Mouse (Mus musculus) forebrain, embryonic 15.5 days (tissue): ENCODE results near the gene N4bp3. TPM values are rescaled to one million over a fixed set of nuclear protein-coding genes. Genes with fewer than 3 reads are reported as not detected.
A peak's percentile ranks its signal among the peaks of the same experiment; 100 is the strongest.

Experiments
- ATAC-seq: fragments of 200-750 bp; cut with Nextera tagmentation; replicated peaks from 2 replicates; pipeline ENCODE4 v1.8.0; 2017; ENCODE audit warnings: mild to moderate bottlenecking, moderate TSS enrichment, moderate library complexity
- H3K27ac ChIP-seq: fragments of 300-500 bp; sonication (generic); replicated peaks from 2 replicates; pipeline ENCODE4 v1.5.1; 2015; ENCODE audit warnings: mild to moderate bottlenecking, inconsistent platforms
- H3K27me3 ChIP-seq: fragments of 300-500 bp; sonication (generic); 2 replicates; pipeline ENCODE4 v1.6.1; 2015; ENCODE audit warnings: inconsistent platforms
- H3K36me3 ChIP-seq: fragments of 300-500 bp; sonication (generic); 2 replicates; pipeline ENCODE4 v1.6.1; 2015; ENCODE audit warnings: mild to moderate bottlenecking, inconsistent platforms
- H3K4me1 ChIP-seq: fragments of 300-500 bp; sonication (generic); 2 replicates; pipeline ENCODE4 v1.6.1; 2015; ENCODE audit warnings: inconsistent platforms
- H3K4me2 ChIP-seq: fragments of 300-500 bp; sonication (generic); replicated peaks from 2 replicates; pipeline ENCODE4 v1.6.1; 2015; ENCODE audit warnings: mild to moderate bottlenecking, inconsistent platforms
- H3K4me3 ChIP-seq: fragments of 300-500 bp; sonication (generic); 2 replicates; pipeline ENCODE4 v1.5.1; 2015; ENCODE audit warnings: mild to moderate bottlenecking, inconsistent platforms
- H3K9ac ChIP-seq: fragments of 300-500 bp; sonication (generic); replicated peaks from 2 replicates; pipeline ENCODE4 v1.6.1; 2015; ENCODE audit warnings: mild to moderate bottlenecking, inconsistent platforms
- H3K9me3 ChIP-seq: fragments of 300-500 bp; sonication (generic); 2 replicates; pipeline ENCODE4 v1.6.1; 2016; ENCODE audit warnings: inconsistent platforms
- WGBS: fragments of 180-500 bp; shearing (Covaris S2); methylation state at CpG from one replicate; pipeline ENCODE4 v1.1.7; 2015; ENCODE audit warnings: mixed read lengths; 5-methylcytosine and 5-hydroxymethylcytosine counted together
- polyA plus RNA-seq: library from polyadenylated mRNA; unstranded; fragments of >200 nt; fragmentation: Nextera tagmentation; extraction: Ambion mirVana; gene quantifications from 2 replicates; pipeline ENCODE4 v1.2.1, GENCODE M21; 2015

The N4bp3 gene
- polyA plus RNA-seq, 1 experiment from 2014 or later: 10.8 TPM

DNA sequence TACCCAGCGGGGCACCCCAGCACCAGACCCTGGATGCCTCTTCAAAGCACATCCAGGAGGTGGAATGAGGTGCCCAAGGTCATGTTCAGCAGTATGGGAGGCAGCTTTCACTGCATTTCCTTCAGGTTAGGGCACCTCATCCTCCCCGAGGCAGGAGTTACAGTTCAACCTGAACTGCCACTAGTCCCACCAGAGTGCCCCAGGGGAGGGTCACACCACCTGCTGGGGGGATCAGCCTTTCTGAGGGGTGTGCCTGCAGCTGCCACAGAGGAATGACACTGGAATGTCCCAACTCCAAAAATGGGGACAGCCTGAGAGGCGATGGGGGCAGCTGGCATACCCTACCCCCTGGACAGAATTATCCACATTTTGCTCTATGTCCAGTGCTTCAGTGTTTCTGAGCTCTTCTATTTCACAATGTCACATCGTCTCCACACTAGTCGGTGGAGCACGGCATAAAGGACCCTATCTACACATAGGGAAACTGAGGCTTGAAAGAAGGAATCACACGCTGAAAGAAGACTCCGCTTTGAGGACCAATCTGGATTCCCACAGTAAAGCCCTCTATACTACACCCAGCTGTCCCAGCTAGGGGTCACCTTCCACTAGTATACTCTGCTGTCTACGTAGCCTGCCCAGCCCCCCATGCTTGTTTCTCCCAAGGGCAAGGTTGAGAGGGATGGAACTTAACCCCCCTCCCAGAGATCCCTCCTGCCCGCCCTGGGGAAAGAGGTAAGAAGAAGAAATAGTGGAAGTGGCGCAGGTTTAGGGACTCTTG, 1.3 kb downstream of the N4bp3 start:
- Histone ChIP-seq H3K4me2 (peak overlapping the region; percentile 96), H3K4me3 (peak overlapping the region; percentile 77), H3K36me3 (no peaks in the 10 kb centered on the region), H3K9me3 (no peaks in the 10 kb centered on the region), H3K27me3 (peaks cover 21% of the 10 kb centered on the region), H3K9ac (no peak overlapping the region), H3K27ac (0 out of 2 replicates have a peak overlapping the region, but pooled peaks have one; percentile 15), H3K4me1 (peaks cover 24% of the 10 kb centered on the region)
- no peak for ATAC-seq
- WGBS: 37% methylated on average over 11 of the region's 11 CpGs

DNA sequence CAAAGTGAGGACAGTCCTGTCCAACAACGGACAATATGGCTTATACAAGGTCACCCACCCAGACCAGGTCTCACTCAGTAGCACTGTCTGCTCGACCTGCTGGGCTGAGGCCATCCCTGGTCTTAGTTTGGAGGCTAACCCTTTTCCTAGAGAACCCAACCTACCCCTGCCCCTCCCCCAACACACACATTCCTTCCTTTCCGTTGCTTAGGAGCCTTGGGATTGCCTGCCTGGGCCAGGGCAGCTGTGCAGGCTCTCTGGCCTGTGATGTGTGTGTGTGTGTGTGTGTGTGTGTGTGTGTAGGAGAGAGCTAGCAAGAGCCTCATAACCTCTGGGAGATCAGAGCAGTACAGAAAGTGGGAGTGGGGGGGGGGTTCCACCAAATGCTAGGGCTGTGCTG, 2.1 kb downstream of the N4bp3 start:
- 16% methylated on average over 3 of the region's 3 CpGs for WGBS
- no peaks in the 10 kb centered on the region for H3K36me3 ChIP-seq
- H3K4me1 ChIP-seq: peaks cover 24% of the 10 kb centered on the region
- no peak for ATAC-seq
- no peak overlapping the region for H3K27ac ChIP-seq
- no peak overlapping the region for H3K4me3 ChIP-seq
- no peak overlapping the region for H3K4me2 ChIP-seq
- H3K9ac ChIP-seq: no peak overlapping the region
- H3K9me3 ChIP-seq: no peaks in the 10 kb centered on the region
- peaks cover 21% of the 10 kb centered on the region for H3K27me3 ChIP-seq

DNA sequence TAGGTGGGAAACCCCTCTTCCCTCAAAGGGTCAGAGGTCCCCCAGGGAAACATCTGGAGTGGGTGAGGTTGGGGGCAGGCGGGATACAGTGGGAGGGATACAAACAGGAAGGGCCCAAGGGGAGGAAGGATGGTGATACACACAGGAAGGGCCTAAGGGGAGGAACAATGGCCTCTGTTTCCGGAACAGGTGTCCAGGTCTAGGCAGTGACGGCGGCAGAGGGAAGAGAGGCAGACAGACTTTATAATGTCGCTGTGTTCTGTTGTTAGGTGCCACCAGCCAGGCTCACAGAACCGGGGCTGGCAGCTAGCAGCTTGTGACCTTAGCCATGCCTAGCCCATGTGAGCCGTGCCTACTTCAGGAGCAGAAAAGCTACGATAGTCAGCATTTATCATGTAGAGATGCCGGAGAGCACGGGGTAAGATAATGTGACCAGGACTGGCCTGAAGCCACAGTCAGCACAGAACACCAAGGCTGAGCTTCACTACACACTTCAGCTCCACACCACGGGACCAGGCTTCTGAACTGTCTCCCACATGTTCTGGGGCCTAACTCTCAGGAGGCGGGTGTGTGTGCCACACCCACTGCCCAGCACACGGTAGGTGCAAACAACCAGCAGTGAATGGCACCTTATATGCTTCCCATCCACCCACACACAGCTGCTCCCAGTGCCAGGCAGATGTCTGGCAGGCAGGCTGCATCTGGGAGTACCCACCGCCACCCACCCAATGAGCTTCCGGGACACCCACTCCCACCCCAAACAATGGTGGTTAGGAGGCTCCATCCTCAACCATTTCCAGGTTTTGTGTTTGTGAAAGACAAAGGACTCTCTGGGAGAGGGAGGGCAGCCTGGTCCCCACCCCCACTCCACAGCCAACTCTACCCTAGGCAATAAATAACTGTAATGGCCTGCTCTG, 3.6 kb downstream of the N4bp3 start:
- Histone ChIP-seq H3K27me3 (peaks cover 21% of the 10 kb centered on the region), H3K9me3 (no peaks in the 10 kb centered on the region), H3K27ac (peak overlapping the region; percentile 39; the same call in 1 of the 2 replicates), H3K4me3 (no peak overlapping the region), H3K36me3 (no peaks in the 10 kb centered on the region), H3K4me2 (no peak overlapping the region), H3K4me1 (peaks cover 24% of the 10 kb centered on the region), H3K9ac (no peak overlapping the region)
- WGBS: 82% methylated on average over 15 of the region's 15 CpGs
- ATAC-seq: no peak

DNA sequence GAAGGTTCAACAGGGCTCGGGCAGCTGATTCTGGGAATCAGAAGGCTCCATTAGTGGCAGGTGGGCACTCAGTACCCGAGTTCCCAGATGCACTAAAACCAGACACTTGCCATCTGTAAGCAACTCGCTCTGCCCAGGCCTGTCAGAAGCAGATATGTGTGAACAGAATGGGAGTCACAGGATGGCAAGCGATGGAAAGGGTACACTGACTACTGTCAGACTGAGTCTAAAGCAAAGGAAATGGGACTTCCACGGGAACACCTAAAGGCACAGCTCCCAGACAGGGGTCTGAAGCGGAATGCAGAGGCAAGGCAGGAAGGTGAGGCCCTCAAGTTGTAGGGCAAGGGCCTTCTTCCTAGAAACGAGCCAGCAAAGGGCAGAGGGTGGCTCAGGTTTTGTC, 4.4 kb downstream of the N4bp3 start:
- ATAC-seq: no peak

DNA sequence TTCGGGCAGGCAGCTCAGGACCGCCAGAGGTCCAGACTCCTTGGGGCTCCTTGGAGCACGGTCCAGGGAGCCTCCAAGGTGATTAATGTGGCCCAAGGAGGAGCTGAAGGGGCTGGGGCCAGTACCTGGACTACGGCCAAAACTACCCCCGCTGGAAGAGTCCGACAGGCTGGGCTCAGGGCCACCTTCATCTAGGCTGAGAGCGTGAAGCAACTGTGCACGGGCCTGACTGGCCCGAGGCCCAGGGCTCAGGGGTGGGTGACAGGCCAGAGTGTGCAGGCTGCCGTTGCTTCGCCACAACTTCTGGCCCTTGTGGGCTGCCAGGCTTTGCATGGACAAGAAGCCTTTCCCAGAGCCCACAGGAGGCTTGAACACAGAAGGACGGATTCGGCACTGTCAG, 5.3 kb downstream of the N4bp3 start:
- no peak overlapping the region for H3K9ac ChIP-seq
- no peak overlapping the region for H3K4me3 ChIP-seq
- peaks cover 14% of the 10 kb centered on the region for H3K4me1 ChIP-seq
- no peaks in the 10 kb centered on the region for H3K36me3 ChIP-seq
- ATAC-seq: no peak
- H3K27ac ChIP-seq: no peak overlapping the region
- peaks cover 14% of the 10 kb centered on the region; the same call in 1 of the 2 replicates for H3K27me3 ChIP-seq
- no peaks in the 10 kb centered on the region for H3K9me3 ChIP-seq
- no peak overlapping the region for H3K4me2 ChIP-seq
- WGBS: 77% methylated on average over 13 of the region's 13 CpGs

More for the DNA sequence above, 4.4 kb downstream of the N4bp3 start:
- Histone ChIP-seq H3K9me3 (no peaks in the 10 kb centered on the region), H3K9ac (no peak overlapping the region), H3K27me3 (peaks cover 20% of the 10 kb centered on the region), H3K4me3 (no peak overlapping the region), H3K27ac (no peak overlapping the region), H3K4me2 (no peak overlapping the region), H3K4me1 (peaks cover 24% of the 10 kb centered on the region), H3K36me3 (no peaks in the 10 kb centered on the region)
- 87% methylated on average over 7 of the region's 7 CpGs for WGBS

DNA sequence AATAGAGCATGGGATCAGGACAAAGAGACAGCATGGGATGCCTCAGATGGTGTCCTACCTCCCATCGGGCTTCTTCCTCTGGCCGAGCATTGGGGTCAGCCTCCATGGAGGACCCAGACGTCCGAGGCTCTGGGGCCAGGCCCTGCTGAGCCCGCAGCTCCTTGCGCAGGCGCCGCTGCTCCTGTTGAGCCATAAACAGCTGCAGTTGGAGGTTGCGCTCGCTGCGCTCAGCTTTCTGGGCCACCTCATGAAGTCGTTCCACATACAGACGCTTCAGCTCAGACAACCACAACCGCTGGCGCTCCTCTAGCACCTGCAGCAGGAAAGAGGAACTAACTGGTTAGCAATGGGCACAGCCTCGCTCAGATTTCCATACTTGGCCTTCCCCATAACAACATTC, 6.4 kb downstream of the N4bp3 start:
- 74% methylated on average over 16 of the region's 16 CpGs for WGBS
- Histone ChIP-seq H3K27ac (no peak overlapping the region), H3K9ac (no peak overlapping the region)

DNA sequence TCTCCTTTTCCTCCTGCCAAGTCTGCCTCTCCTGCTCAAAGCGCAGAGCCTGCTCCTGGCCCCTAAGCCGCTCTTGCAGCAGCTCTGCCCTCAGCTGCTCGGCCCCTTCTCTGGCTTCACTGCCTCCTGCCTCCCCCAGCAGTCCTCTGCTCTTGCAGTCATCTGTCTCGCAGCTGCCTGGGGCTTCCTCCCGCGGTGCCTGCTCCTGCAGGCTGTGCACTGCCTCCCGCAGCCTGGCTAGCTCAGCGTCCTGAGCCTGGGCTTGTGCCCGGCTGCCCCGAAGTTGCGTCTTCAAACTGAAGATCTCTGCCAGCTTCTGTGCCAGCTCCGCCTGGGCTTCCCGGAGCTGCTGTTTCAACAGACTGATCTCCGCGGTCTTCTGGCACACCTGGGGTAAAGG, 6.9 kb downstream of the N4bp3 start:
- no peak overlapping the region for H3K4me2 ChIP-seq
- no peak for ATAC-seq

More for the DNA sequence above, 6.4 kb downstream of the N4bp3 start:
- no peak overlapping the region for H3K4me3 ChIP-seq
- H3K36me3 ChIP-seq: no peaks in the 10 kb centered on the region
- peaks cover 5% of the 10 kb centered on the region; the same call in 1 of the 2 replicates for H3K27me3 ChIP-seq
- ATAC-seq: no peak
- no peak overlapping the region for H3K4me2 ChIP-seq
- no peaks in the 10 kb centered on the region for H3K9me3 ChIP-seq
- H3K4me1 ChIP-seq: peaks cover 9% of the 10 kb centered on the region; the same call in 1 of the 2 replicates

DNA sequence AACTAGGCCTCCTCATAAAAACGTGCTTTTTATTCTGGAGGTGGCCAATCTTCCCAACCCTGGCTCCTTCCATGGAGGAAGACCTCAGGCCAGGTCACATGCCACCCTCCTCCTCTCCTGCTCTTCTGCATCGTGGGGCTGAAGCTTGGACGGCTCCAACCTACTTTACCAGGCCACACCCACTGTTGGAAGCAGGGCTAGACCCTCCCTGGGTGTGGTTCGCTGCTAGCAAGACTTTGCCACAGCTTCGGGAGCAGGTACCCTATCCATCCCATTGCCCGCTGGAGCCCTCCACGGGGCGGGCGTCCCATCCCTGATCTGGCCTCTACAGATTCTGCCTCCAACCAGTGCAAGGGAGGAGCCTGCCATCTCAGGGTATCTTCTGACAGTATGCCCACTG, 7.4 kb downstream of the N4bp3 start:
- Histone ChIP-seq H3K9me3 (no peaks in the 10 kb centered on the region), H3K4me1 (no peaks in the 10 kb centered on the region), H3K4me3 (no peak overlapping the region), H3K27me3 (no peaks in the 10 kb centered on the region), H3K27ac (no peak overlapping the region), H3K9ac (no peak overlapping the region), H3K36me3 (no peaks in the 10 kb centered on the region), H3K4me2 (no peak overlapping the region)
- 78% methylated on average over 9 of the region's 9 CpGs for WGBS
- no peak for ATAC-seq

More for the DNA sequence above, 6.9 kb downstream of the N4bp3 start:
- no peak overlapping the region for H3K9ac ChIP-seq
- H3K27me3 ChIP-seq: peaks cover under 1% of the 10 kb centered on the region; the same call in 1 of the 2 replicates
- H3K4me3 ChIP-seq: no peak overlapping the region
- H3K36me3 ChIP-seq: no peaks in the 10 kb centered on the region
- H3K27ac ChIP-seq: no peak overlapping the region
- H3K4me1 ChIP-seq: peaks cover 5% of the 10 kb centered on the region; the same call in 1 of the 2 replicates
- 61% methylated on average over 15 of the region's 15 CpGs for WGBS
- no peaks in the 10 kb centered on the region for H3K9me3 ChIP-seq

DNA sequence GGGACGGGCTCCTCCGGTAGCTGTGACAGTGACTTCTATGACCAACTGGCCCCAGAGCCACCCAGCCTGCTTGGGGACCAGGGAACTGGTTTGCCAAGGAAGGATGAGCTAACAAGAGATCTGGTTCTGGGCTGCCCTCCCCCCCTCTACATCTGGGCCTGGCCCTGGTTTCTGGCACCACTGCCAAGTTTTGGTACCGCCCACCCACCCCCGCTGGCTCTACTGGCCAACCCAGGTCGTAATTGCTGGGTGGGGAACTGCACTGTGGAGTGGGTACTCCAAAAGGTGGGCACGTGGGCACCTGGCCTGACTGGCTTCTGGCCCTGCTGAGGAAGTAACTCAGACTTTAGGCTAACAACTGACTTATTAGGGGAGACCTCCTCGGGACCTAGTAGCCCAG, 9.9 kb downstream of the N4bp3 start:
- no peaks in the 10 kb centered on the region for H3K36me3 ChIP-seq
- H3K4me1 ChIP-seq: peaks cover 9% of the 10 kb centered on the region
- no peak overlapping the region for H3K27ac ChIP-seq
- ATAC-seq: no peak
- no peak overlapping the region for H3K4me3 ChIP-seq
- H3K9ac ChIP-seq: no peak overlapping the region
- no peaks in the 10 kb centered on the region for H3K9me3 ChIP-seq
- no peak overlapping the region for H3K4me2 ChIP-seq
- WGBS: 93% methylated on average over 7 of the region's 7 CpGs
- no peaks in the 10 kb centered on the region for H3K27me3 ChIP-seq

DNA sequence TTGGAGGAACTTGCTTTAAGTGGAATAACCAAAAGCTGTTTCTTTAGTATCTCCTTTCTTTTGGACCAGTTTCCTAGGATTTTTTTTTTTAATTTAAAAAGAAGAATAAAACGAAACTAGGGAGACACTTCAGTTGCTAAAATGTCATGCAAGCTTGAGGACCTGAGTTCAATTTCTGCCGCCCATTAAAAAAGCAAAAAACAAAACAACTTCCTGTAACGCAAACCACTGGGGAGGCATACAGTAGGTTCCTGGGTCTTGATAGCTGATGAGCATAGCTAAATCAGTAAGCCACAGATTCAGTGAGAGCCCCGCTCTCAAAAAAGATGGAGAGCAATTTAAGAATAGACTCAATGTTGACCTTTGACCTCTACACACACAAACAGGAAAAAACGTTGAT, 12.1 kb downstream of the N4bp3 start:
- H3K9me3 ChIP-seq: no peaks in the 10 kb centered on the region
- ATAC-seq: no peak
- no peak overlapping the region for H3K4me3 ChIP-seq
- peaks cover 22% of the 10 kb centered on the region for H3K4me1 ChIP-seq
- H3K27ac ChIP-seq: no peak overlapping the region
- no peaks in the 10 kb centered on the region for H3K27me3 ChIP-seq
- WGBS: 73% methylated on average over 5 of the region's 5 CpGs
- no peak overlapping the region for H3K4me2 ChIP-seq
- no peaks in the 10 kb centered on the region for H3K36me3 ChIP-seq
- H3K9ac ChIP-seq: no peak overlapping the region

DNA sequence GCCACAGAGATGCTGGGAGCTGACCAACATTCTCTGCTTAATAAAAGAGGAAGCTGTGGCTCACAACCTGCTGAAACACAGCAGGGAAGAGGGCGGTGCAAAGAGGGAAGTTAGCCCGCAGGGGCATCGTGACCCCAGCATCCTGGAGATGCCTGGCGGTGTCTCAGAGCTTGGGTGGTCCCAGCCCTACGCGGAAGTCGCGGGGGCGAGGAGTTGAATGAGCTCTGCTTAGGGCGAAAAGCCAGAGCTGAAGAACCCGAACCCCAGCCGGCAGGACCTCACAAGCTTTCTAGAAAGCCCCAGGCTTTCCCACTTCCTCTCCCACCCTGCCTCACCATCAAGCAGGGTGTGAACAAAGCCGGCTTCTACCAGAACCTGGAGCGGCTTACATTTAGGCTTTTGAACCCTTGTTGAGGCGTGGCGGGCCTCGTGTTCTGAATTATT, 12.6 kb downstream of the N4bp3 start:
- Histone ChIP-seq H3K4me1 (peaks cover 22% of the 10 kb centered on the region), H3K4me3 (no peak overlapping the region), H3K36me3 (no peaks in the 10 kb centered on the region), H3K27me3 (no peaks in the 10 kb centered on the region), H3K4me2 (0 out of 2 replicates have a peak overlapping the region, but pooled peaks have one; percentile 4), H3K27ac (no peak overlapping the region), H3K9ac (no peak overlapping the region), H3K9me3 (no peaks in the 10 kb centered on the region)
- ATAC-seq: no peak
- 3% methylated on average over 17 of the region's 17 CpGs for WGBS

DNA sequence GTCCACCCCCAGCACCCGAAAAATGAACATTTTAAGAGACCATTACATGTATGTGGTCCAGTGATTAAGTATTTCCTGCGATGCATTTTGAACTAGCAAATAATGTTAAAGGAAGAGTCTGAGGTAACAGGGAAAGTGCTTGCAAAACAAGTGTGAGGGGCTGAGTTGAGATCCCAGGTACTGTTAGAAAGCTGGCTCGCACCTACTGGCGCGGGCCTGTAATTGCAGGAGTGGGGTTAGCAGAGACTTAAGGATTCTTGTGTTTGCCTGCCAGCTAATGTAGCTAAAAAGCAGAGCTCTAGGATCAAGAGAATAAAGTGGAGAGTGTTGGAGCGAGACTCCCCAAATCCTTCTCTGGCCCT, 14.3 kb downstream of the N4bp3 start:
- WGBS: 2% methylated on average over 6 of the region's 6 CpGs
- ATAC-seq: peak; percentile 30; the same call in 1 of the 2 replicates
- Histone ChIP-seq H3K27ac (peak overlapping the region; percentile 87), H3K9ac (peak overlapping the region; percentile 80), H3K27me3 (no peaks in the 10 kb centered on the region), H3K4me1 (peaks cover 22% of the 10 kb centered on the region), H3K4me2 (peak overlapping the region; percentile 79), H3K4me3 (peak overlapping the region; percentile 87), H3K9me3 (no peaks in the 10 kb centered on the region), H3K36me3 (no peaks in the 10 kb centered on the region)
